Mouse (Mus musculus) limb, embryonic 11.5 days (tissue): Measurements from ENCODE around the gene Rbl1. TPM values are rescaled to one million over a fixed set of nuclear protein-coding genes. Genes with fewer than 3 reads are reported as not detected.
"Not testable (repeated sequence)": the region's sequence is repeated elsewhere in the genome, so short reads cannot be mapped to it uniquely, and the experiment has no call there.

Experiments used
- ATAC-seq: fragments of 200-750 bp; cut with Nextera tagmentation; 2 replicates; pipeline ENCODE4 v1.8.0; 2017; ENCODE audit warnings: low read depth; ENCODE audit not compliant: insufficient number of reproducible peaks, low FRiP score, low TSS enrichment
- DNase-seq: peaks from one replicate; pipeline ENCODE4 v3.0.0-alpha.2; 2015; ENCODE audit warnings: low spot score
- H3K27ac ChIP-seq: fragments of 300-500 bp; sonication (generic); replicated peaks from 2 replicates; pipeline ENCODE4 v1.5.1; 2014; ENCODE audit warnings: low read depth, mild to moderate bottlenecking, low read length
- H3K27me3 ChIP-seq: fragments of 300-500 bp; sonication (generic); 2 replicates; pipeline ENCODE4 v1.6.1; 2014; ENCODE audit warnings: mild to moderate bottlenecking, low read length, mixed read lengths; ENCODE audit not compliant: control insufficient read depth, insufficient read depth
- H3K36me3 ChIP-seq: fragments of 300-500 bp; sonication (generic); 2 replicates; pipeline ENCODE4 v1.6.1; 2014; ENCODE audit warnings: mild to moderate bottlenecking, low read length, moderate library complexity, mixed read lengths; ENCODE audit not compliant: control insufficient read depth, insufficient read depth
- H3K4me1 ChIP-seq: fragments of 300-500 bp; sonication (generic); 2 replicates; pipeline ENCODE4 v1.6.1; 2014; ENCODE audit warnings: low read length, mixed read lengths; ENCODE audit not compliant: control insufficient read depth, insufficient read depth
- H3K4me2 ChIP-seq: fragments of 300-500 bp; sonication (generic); 2 replicates; pipeline ENCODE4 v1.6.1; 2014; ENCODE audit warnings: low read depth, mild to moderate bottlenecking, moderate library complexity; ENCODE audit not compliant: severe bottlenecking
- H3K4me3 ChIP-seq: fragments of 300-500 bp; sonication (generic); 2 replicates; pipeline ENCODE4 v1.5.1; 2014; ENCODE audit warnings: low read depth, low read length
- H3K9ac ChIP-seq: fragments of 300-500 bp; sonication (generic); 2 replicates; pipeline ENCODE4 v1.6.1; 2014; ENCODE audit warnings: mild to moderate bottlenecking, low read length
- H3K9me3 ChIP-seq: fragments of 300-500 bp; sonication (generic); 2 replicates; pipeline ENCODE4 v1.6.1; 2016; ENCODE audit warnings: low read length; ENCODE audit not compliant: control insufficient read depth
- WGBS: fragments of 180-500 bp; shearing (Covaris S2); extraction: QIAGEN DNeasy Blood & Tissue Kit; methylation state at CpG from one replicate; pipeline ENCODE4 v1.1.7; 2014; 5-methylcytosine and 5-hydroxymethylcytosine counted together
- polyA plus RNA-seq: library from polyadenylated mRNA; unstranded; fragments of >200 nt; fragmentation: Nextera tagmentation; extraction: Ambion mirVana; gene quantifications from 2 replicates; pipeline ENCODE4 v1.2.1, GENCODE M21; 2014

Gene Rbl1
- polyA plus RNA-seq, 1 experiment from 2014 or later, result 30.8 TPM

- Histone ChIP-seq H3K27ac (no peak overlapping the region), H3K9me3 (no peaks in the 10 kb centered on the region), H3K4me2 (no peak overlapping the region), H3K4me3 (no peak overlapping the region), H3K27me3 (no peaks in the 10 kb centered on the region), H3K36me3 (peaks cover 3% of the 10 kb centered on the region; the same call in 1 of the 2 replicates), H3K4me1 (no peaks in the 10 kb centered on the region), H3K9ac (no peak overlapping the region)
- ATAC-seq, result no peak
- WGBS, result 94% methylated on average over 12 of the region's 12 CpGs
- no peak for DNase-seq
These were observed 37.8 kb downstream of the Rbl1 start for GRCm38 (mm10) chr2:157166371-157167080.

DNA sequence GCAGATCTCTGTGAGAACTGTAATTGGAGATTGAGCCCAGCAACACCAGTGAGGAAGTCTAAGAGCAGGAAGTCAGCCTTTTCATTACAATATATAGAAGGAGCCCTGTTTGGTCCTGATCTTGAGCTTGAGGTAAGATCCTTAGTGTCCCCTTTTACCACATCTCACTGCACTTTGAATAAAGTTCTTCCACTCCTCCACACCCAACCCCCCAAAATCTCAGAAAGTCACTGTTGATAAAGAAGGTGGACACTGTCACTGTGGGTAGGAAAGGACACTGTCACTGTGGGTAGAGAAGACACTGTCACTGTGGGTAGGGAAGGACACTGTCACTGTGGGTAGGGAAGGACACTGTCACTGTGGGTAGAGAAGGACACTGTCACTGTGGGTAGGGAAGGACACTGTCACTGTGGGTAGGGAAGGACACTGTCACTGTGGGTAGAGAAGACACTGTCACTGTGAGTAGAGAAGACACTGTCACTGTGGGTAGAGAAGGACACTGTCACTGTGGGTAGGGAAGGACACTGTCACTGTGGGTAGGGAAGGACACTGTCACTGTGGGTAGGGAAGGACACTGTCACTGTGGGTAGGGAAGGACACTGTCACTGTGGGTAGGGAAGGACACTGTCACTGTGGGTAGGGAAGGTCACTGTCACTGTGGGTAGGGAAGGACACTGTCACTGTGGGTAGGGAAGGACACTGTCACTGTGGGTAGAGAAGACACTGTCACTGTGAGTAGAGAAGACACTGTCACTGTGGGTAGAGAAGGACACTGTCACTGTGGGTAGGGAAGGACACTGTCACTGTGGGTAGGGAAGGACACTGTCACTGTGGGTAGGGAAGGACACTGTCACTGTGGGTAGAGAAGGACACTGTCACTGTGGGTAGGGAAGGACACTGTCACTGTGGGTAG, 38.8 kb downstream of the Rbl1 start:
- not testable (repeated sequence) for H3K4me2 ChIP-seq, H3K27ac ChIP-seq, H3K4me3 ChIP-seq, ATAC-seq, H3K4me1 ChIP-seq, H3K9me3 ChIP-seq, H3K9ac ChIP-seq, H3K27me3 ChIP-seq, DNase-seq, H3K36me3 ChIP-seq

DNA sequence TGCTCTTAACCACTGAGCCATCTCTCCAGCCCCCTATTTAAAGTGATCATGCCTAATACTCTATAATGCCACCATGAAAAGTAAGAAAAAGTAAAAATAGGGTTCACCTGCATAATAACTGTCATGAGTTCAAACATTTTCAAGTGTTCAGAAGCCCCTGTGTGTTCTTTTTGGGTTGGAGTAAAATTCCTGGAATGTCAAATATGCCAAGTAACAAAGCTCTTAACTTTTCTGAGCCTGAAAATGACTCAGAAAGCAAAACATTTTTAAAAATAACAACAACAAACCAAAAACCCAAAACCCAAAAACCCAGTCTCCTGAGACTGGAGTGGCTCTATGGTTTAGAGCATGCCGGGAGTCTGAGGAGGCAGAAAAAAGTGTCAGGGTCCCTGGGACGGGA, 40.2 kb downstream of the Rbl1 start:
- H3K9ac ChIP-seq, result no peak overlapping the region
- 81% methylated on average over 2 of the region's 2 CpGs for WGBS
- ATAC-seq, result no peak
- DNase-seq, result no peak
- no peak overlapping the region for H3K27ac ChIP-seq
- no peaks in the 10 kb centered on the region for H3K27me3 ChIP-seq
- no peaks in the 10 kb centered on the region for H3K4me1 ChIP-seq
- no peak overlapping the region for H3K4me2 ChIP-seq
- peaks cover 7% of the 10 kb centered on the region; the same call in 1 of the 2 replicates for H3K36me3 ChIP-seq
- no peaks in the 10 kb centered on the region for H3K9me3 ChIP-seq
- no peak overlapping the region for H3K4me3 ChIP-seq

DNA sequence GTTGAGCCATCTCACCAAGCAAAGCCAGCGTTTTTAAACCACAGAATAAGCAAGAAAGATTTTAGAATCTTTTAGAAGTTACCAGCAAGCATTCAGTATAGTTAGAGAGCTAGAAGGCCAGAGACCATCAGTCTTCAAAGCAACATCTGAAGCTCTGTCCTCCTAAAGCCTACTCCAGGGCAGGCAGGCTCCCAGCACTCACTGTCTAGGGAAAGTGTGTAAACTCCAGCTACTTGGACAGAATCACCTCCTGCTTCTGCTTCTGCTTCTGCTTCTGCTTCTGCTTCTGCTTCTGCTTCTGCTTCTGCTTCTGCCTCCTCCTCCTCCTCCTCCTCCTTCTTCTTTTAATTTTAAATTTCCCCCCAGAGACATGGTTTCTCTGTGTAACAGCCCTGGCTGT, 48.3 kb downstream of the Rbl1 start:
- H3K4me1 ChIP-seq, result no peaks in the 10 kb centered on the region
- H3K4me2 ChIP-seq, result no peak overlapping the region
- 86% methylated on average over 1 of the region's 1 CpGs for WGBS
- H3K4me3 ChIP-seq, result no peak overlapping the region
- no peaks in the 10 kb centered on the region for H3K9me3 ChIP-seq
- no peak overlapping the region for H3K9ac ChIP-seq
- no peak for DNase-seq
- H3K27ac ChIP-seq, result no peak overlapping the region
- H3K27me3 ChIP-seq, result no peaks in the 10 kb centered on the region
- no peak for ATAC-seq
- peaks cover 9% of the 10 kb centered on the region; the same call in 1 of the 2 replicates for H3K36me3 ChIP-seq

- Histone ChIP-seq H3K9me3 (no peaks in the 10 kb centered on the region), H3K9ac (no peak overlapping the region), H3K4me3 (no peak overlapping the region), H3K4me2 (no peak overlapping the region), H3K36me3 (peaks cover 8% of the 10 kb centered on the region; the same call in 1 of the 2 replicates), H3K27ac (no peak overlapping the region), H3K27me3 (no peaks in the 10 kb centered on the region), H3K4me1 (no peaks in the 10 kb centered on the region)
- ATAC-seq, result no peak
- 85% methylated on average over 2 of the region's 2 CpGs for WGBS
- DNase-seq, result no peak
These were observed 51.1 kb downstream of the Rbl1 start for GRCm38 (mm10) chr2:157153235-157153634.

DNA sequence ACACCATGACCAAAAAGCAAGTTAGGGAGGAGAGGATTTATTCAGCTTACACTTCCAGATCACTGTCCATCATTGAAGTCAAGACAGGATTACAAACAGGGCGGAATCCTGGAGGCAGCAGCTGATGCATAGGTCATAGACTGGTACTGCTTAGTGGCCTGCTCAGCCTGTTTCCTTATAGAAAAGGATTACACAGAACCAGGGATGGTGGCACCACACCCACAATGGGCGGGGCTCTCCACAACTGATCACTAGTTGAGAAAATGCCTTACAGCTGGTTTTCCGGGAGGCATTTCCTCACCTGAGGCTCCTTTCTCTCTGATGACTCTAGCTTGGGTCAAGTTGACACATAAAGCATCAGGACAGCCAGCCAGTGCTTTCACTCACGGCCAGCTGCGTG, 55.9 kb downstream of the Rbl1 start:
- no peaks in the 10 kb centered on the region for H3K4me1 ChIP-seq
- H3K27ac ChIP-seq, result no peak overlapping the region
- WGBS, result 91% methylated on average over 5 of the region's 5 CpGs
- H3K27me3 ChIP-seq, result no peaks in the 10 kb centered on the region
- peaks cover 8% of the 10 kb centered on the region; the same call in 1 of the 2 replicates for H3K36me3 ChIP-seq
- H3K9me3 ChIP-seq, result no peaks in the 10 kb centered on the region
- H3K4me3 ChIP-seq, result no peak overlapping the region
- DNase-seq (no peak), ATAC-seq (no peak)
- H3K9ac ChIP-seq, result no peak overlapping the region
- H3K4me2 ChIP-seq, result no peak overlapping the region

DNA sequence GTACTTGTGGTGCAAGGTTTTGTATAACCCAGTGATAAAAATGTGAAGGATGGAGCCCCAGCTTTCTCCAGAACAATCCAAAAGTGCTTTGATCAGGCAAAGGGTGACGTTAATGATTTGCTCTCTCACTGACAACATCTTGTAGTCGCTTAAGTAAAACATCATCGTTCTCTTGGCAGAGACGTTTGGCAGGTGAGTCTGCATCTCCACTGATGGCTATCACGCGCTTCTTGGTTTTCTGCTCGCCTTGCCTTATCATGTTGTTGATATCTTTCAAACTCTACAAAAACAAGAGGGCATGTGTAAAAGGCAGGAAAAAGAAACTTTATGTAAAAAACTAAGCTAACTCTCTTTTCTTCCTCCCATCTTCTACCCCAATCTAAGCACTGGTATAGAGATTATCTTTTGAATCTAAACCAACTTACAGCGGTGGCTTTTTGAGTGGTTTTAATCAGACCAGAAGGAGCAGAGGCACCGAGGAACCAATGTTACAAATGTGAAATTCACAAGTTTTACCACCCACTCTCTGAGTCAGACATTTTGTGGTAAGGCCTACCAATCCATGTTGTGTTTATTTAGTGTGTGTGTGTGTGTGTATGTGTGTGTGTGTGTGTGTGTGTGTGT, 56.8 kb downstream of the Rbl1 start:
- Histone ChIP-seq H3K9me3 (no peaks in the 10 kb centered on the region), H3K4me1 (no peaks in the 10 kb centered on the region), H3K27ac (no peak overlapping the region), H3K4me3 (no peak overlapping the region), H3K36me3 (peaks cover 8% of the 10 kb centered on the region; the same call in 1 of the 2 replicates), H3K4me2 (no peak overlapping the region), H3K27me3 (no peaks in the 10 kb centered on the region), H3K9ac (no peak overlapping the region)
- DNase-seq, result no peak
- WGBS, result 92% methylated on average over 9 of the region's 9 CpGs
- ATAC-seq, result no peak

DNA sequence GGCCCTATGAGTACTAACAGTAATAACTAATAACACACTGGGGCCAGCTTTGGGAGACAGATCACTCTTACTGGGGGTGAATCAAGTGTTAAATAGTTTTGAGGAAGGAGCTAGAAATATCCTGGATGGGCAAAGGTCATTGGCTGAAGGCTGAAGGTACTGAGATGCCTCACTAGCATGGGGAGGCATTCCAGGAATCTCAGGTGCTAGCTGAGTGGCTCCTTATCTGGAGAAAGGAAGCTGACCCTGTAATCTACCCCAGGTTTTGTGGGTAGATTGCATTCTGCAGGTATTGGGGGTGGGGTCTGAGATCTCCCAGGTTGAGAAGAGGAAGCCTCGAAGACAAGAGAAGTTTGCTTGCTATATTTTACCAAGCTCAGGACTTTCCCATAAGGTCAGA, 59.2 kb downstream of the Rbl1 start:
- Histone ChIP-seq H3K4me2 (no peak overlapping the region), H3K4me3 (no peak overlapping the region), H3K27me3 (no peaks in the 10 kb centered on the region), H3K36me3 (peaks cover 8% of the 10 kb centered on the region; the same call in 1 of the 2 replicates), H3K9me3 (no peaks in the 10 kb centered on the region), H3K27ac (no peak overlapping the region), H3K9ac (no peak overlapping the region), H3K4me1 (no peaks in the 10 kb centered on the region)
- ATAC-seq (no peak), DNase-seq (no peak)
- 71% methylated on average over 1 of the region's 1 CpGs for WGBS
